Mouse (Mus musculus): Measurements from ENCODE around the gene Gnb1. TPM values are rescaled to one million over a fixed set of nuclear protein-coding genes. Genes with fewer than 3 reads are reported as not detected.

Gnb1 gene
- polyA plus RNA-seq, 1 experiment from 2014 or later, result 585 TPM

GRCm38 (mm10) chr4:155550446-155550845 is 59.3 kb downstream of the Gnb1 start:
- DNase-seq (no peak), ATAC-seq (ENCODE audit: insufficient read depth) (no peak)
- H3K4me2 ChIP-seq, result no peak overlapping the region
- H3K27me3 ChIP-seq (ENCODE audit: insufficient read depth, low read length), result no peaks in the 10 kb centered on the region
- H3K27ac ChIP-seq (ENCODE audit: low read depth), result no peak overlapping the region
- 78% methylated on average over 2 of the region's 2 CpGs for WGBS
- no peaks in the 10 kb centered on the region for H3K9me3 ChIP-seq (ENCODE audit: low read depth, low read length)
- TF ChIP-seq CTCF (IDR thresholded peaks at IDR 0.05; ENCODE audit: low read depth), result no peak
- H3K36me3 ChIP-seq (ENCODE audit: insufficient read depth), result peaks cover 88% of the 10 kb centered on the region
- H3K4me3 ChIP-seq (ENCODE audit: low read depth, low read length), result no peak overlapping the region
- no peaks in the 10 kb centered on the region for H3K4me1 ChIP-seq (ENCODE audit: insufficient read depth)
- no peak overlapping the region for H3K9ac ChIP-seq

- ATAC-seq (ENCODE audit: insufficient read depth), result no peak
Measured at GRCm38 (mm10) chr4:155551073-155551472, 59.9 kb downstream of the Gnb1 start.

GRCm38 (mm10) chr4:155552917-155553532 is 61.9 kb downstream of the Gnb1 start:
- H3K36me3 ChIP-seq (ENCODE audit: insufficient read depth), result peaks cover 97% of the 10 kb centered on the region
- WGBS, result 92% methylated on average over 6 of the region's 6 CpGs
- no peak for DNase-seq

More at GRCm38 (mm10) chr4:155551073-155551472, 59.9 kb downstream of the Gnb1 start:
- Histone ChIP-seq H3K9me3 (ENCODE audit: low read depth, low read length) (no peaks in the 10 kb centered on the region), H3K4me3 (ENCODE audit: low read depth, low read length) (no peak overlapping the region), H3K4me1 (ENCODE audit: insufficient read depth) (no peaks in the 10 kb centered on the region), H3K36me3 (ENCODE audit: insufficient read depth) (peaks cover 89% of the 10 kb centered on the region), H3K27me3 (ENCODE audit: insufficient read depth, low read length) (no peaks in the 10 kb centered on the region), H3K9ac (no peak overlapping the region), H3K4me2 (no peak overlapping the region), H3K27ac (ENCODE audit: low read depth) (no peak overlapping the region)
- WGBS, result 91% methylated on average over 4 of the region's 4 CpGs
- no peak for TF ChIP-seq CTCF (IDR thresholded peaks at IDR 0.05; ENCODE audit: low read depth)
- DNase-seq, result no peak

GRCm38 (mm10) chr4:155554880-155555279 is 63.7 kb downstream of the Gnb1 start:
- WGBS, result 60% methylated on average over 4 of the region's 4 CpGs
- no peak overlapping the region for H3K27ac ChIP-seq (ENCODE audit: low read depth)
- TF ChIP-seq CTCF (IDR thresholded peaks at IDR 0.05; ENCODE audit: low read depth), result no peak
- no peaks in the 10 kb centered on the region for H3K27me3 ChIP-seq (ENCODE audit: insufficient read depth, low read length)
- no peaks in the 10 kb centered on the region for H3K4me1 ChIP-seq (ENCODE audit: insufficient read depth)
- no peaks in the 10 kb centered on the region for H3K9me3 ChIP-seq (ENCODE audit: low read depth, low read length)
- H3K4me3 ChIP-seq (ENCODE audit: low read depth, low read length), result no peak overlapping the region
- H3K9ac ChIP-seq, result no peak overlapping the region
- DNase-seq (no peak), ATAC-seq (ENCODE audit: insufficient read depth) (no peak)
- H3K4me2 ChIP-seq, result no peak overlapping the region
- peaks cover 99% of the 10 kb centered on the region for H3K36me3 ChIP-seq (ENCODE audit: insufficient read depth)

More at GRCm38 (mm10) chr4:155552917-155553532, 61.9 kb downstream of the Gnb1 start:
- H3K9ac ChIP-seq, result no peak overlapping the region
- no peak for TF ChIP-seq CTCF (IDR thresholded peaks at IDR 0.05; ENCODE audit: low read depth)
- no peaks in the 10 kb centered on the region for H3K9me3 ChIP-seq (ENCODE audit: low read depth, low read length)
- H3K4me2 ChIP-seq, result no peak overlapping the region
- H3K4me1 ChIP-seq (ENCODE audit: insufficient read depth), result no peaks in the 10 kb centered on the region
- no peak overlapping the region for H3K4me3 ChIP-seq (ENCODE audit: low read depth, low read length)
- no peak overlapping the region for H3K27ac ChIP-seq (ENCODE audit: low read depth)
- ATAC-seq (ENCODE audit: insufficient read depth), result no peak
- H3K27me3 ChIP-seq (ENCODE audit: insufficient read depth, low read length), result no peaks in the 10 kb centered on the region

DNA sequence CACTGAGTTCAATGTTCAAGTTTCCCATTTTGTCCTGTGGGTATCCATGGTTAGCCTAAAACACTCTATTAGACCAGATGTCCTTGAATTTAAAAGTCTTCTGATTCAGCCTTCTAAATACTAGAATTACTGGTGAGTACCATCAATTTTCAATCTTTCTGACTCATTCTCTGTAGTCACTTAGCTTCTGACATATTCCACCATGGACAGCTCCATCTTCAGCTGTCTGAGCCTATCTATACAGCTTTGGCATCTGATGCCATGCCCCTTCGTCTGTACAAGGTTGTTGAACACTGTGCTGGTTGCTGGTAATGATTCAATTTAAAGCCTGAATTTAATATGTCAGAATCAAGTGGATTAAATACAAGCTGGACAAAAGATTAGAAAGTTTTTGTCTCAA is 64.3 kb downstream of the Gnb1 start:
- no peak for TF ChIP-seq CTCF (IDR thresholded peaks at IDR 0.05; ENCODE audit: low read depth)
- no peak overlapping the region for H3K4me3 ChIP-seq (ENCODE audit: low read depth, low read length)
- no peak overlapping the region for H3K27ac ChIP-seq (ENCODE audit: low read depth)
- no peak overlapping the region for H3K9ac ChIP-seq
- WGBS, result 61% methylated on average over 1 of the region's 1 CpGs
- ATAC-seq (ENCODE audit: insufficient read depth) (no peak), DNase-seq (no peak)
- peaks cover 3% of the 10 kb centered on the region for H3K4me1 ChIP-seq (ENCODE audit: insufficient read depth)
- peaks cover 99% of the 10 kb centered on the region for H3K36me3 ChIP-seq (ENCODE audit: insufficient read depth)
- no peaks in the 10 kb centered on the region for H3K27me3 ChIP-seq (ENCODE audit: insufficient read depth, low read length)
- no peaks in the 10 kb centered on the region for H3K9me3 ChIP-seq (ENCODE audit: low read depth, low read length)
- no peak overlapping the region for H3K4me2 ChIP-seq

DNA sequence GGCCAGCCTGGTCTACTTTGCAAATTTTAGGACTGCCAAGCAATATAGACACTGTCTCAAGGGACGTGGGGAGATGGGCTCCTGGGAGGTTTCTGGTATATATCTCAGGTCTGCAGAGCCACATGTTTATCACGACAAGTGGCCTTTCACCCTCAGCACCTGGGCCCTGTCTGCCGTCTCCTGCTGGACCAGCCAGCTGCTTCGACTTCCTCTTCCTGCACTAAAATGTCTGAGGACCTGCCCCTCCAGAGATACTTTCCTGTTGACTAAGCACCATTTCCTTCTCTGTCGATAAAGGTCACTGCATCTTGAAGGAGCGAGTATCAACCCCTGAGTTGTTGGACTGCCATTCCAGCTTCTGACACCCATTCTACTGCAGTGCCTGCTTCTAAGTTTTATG is 68.3 kb downstream of the Gnb1 start:
- no peaks in the 10 kb centered on the region for H3K9me3 ChIP-seq (ENCODE audit: low read depth, low read length)
- H3K4me1 ChIP-seq (ENCODE audit: insufficient read depth), result peaks cover 25% of the 10 kb centered on the region
- 42% methylated on average over 6 of the region's 6 CpGs for WGBS
- DNase-seq, result peak; percentile 16
- no peaks in the 10 kb centered on the region for H3K27me3 ChIP-seq (ENCODE audit: insufficient read depth, low read length)
- no peak overlapping the region for H3K4me2 ChIP-seq
- no peak overlapping the region for H3K9ac ChIP-seq
- H3K36me3 ChIP-seq (ENCODE audit: insufficient read depth), result peaks cover 70% of the 10 kb centered on the region
- no peak for TF ChIP-seq CTCF (IDR thresholded peaks at IDR 0.05; ENCODE audit: low read depth)
- ATAC-seq (ENCODE audit: insufficient read depth), result no peak
- no peak overlapping the region for H3K4me3 ChIP-seq (ENCODE audit: low read depth, low read length)
- no peak overlapping the region for H3K27ac ChIP-seq (ENCODE audit: low read depth)

GRCm38 (mm10) chr4:155560932-155561331 is 69.8 kb downstream of the Gnb1 start:
- peak; percentile 28 for DNase-seq
- ATAC-seq (ENCODE audit: insufficient read depth), result no peak
- H3K4me2 ChIP-seq, result no peak overlapping the region
- H3K36me3 ChIP-seq (ENCODE audit: insufficient read depth), result peaks cover 55% of the 10 kb centered on the region
- peak overlapping the region; percentile 47; the same call in 1 of the 2 replicates for H3K27ac ChIP-seq (ENCODE audit: low read depth)
- H3K9ac ChIP-seq, result no peak overlapping the region
- H3K4me3 ChIP-seq (ENCODE audit: low read depth, low read length), result no peak overlapping the region
- no peaks in the 10 kb centered on the region for H3K9me3 ChIP-seq (ENCODE audit: low read depth, low read length)
- TF ChIP-seq CTCF (IDR thresholded peaks at IDR 0.05; ENCODE audit: low read depth), result no peak
- peaks cover 31% of the 10 kb centered on the region for H3K4me1 ChIP-seq (ENCODE audit: insufficient read depth)
- H3K27me3 ChIP-seq (ENCODE audit: insufficient read depth, low read length), result no peaks in the 10 kb centered on the region
- WGBS, result 40% methylated on average over 2 of the region's 2 CpGs
